Mouse (Mus musculus): ENCODE measurements around the gene Prkab1. TPM values are rescaled to one million over a fixed set of nuclear protein-coding genes. Genes with fewer than 3 reads are reported as not detected.
A peak's percentile ranks its signal among the peaks of the same experiment; 100 is the strongest.

Prkab1 gene
- polyA plus RNA-seq, 1 experiment from 2014 or later = 62.5 TPM

DNA sequence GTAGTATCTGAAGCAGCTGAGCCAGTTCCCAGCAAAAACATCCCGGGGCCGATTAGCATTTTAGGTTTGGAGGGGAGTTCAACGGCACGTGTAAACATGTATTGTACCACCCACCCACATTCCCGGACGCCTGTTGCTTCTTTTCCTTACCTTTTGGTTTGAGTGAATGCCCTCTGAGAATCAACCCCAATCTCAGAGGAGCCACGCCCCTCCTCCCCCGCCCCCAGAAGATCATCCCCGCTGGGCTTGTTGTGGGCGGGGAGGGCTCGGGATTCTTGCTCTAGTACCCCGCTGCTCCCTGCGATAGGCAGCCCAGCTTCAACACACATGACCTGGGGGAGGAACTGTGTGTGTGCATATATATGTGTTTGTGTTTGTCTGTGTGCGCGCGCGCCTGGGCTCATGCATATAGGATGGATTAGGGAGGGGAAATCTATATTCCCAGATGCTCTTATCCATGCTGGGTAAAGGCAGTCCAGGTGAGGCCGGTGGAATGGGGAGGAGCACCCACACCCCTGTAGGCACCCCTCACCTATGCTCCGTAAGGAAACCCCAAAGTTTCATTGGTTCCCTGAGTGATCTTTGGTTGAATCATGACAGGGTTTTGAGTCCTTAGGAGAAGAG is 6.4 kb upstream of the Prkab1 start:
- Histone ChIP-seq H3K27ac (no peak overlapping the region), H3K27me3 (peaks cover 22% of the 10 kb centered on the region), H3K9me3 (no peaks in the 10 kb centered on the region), H3K4me3 (replicated peaks) (peak overlapping the region; percentile 13; the same call in 1 of the 2 replicates), H3K4me1 (peaks cover 4% of the 10 kb centered on the region), H3K9ac (no peak overlapping the region), H3K4me2 (peak overlapping the region; percentile 40), H3K36me3 (replicated peaks) (no peaks in the 10 kb centered on the region)
- peak; percentile 30; the same call in 1 of the 2 replicates for ATAC-seq (ENCODE audit: low FRiP score)
- WGBS = 3% methylated on average over 19 of the region's 19 CpGs

DNA sequence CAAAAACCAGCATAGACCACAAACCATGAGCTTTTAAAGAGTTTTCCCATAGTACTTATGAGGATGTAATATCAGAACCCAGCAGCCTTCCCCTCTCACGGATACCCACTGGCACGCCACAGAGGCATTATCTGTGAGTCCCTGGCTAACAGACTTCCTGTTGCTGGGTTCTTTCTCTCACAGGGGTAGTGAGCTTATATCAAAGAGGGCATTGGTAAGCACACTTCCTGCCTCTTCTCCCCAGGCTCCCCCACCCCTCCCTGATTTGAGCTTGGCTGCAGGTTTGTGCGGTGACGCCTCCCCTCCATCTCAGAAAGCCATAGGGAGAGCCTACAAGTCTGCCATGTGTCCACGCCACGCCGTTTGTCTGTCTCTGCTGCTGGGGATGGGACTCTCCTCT is 4.8 kb upstream of the Prkab1 start:
- Histone ChIP-seq H3K27me3 (peaks cover 22% of the 10 kb centered on the region), H3K4me1 (peaks cover 4% of the 10 kb centered on the region), H3K4me2 (no peak overlapping the region), H3K36me3 (replicated peaks) (no peaks in the 10 kb centered on the region), H3K4me3 (replicated peaks) (no peak overlapping the region), H3K27ac (no peak overlapping the region), H3K9me3 (no peaks in the 10 kb centered on the region), H3K9ac (no peak overlapping the region)
- WGBS = 77% methylated on average over 7 of the region's 7 CpGs
- ATAC-seq (ENCODE audit: low FRiP score) = no peak

DNA sequence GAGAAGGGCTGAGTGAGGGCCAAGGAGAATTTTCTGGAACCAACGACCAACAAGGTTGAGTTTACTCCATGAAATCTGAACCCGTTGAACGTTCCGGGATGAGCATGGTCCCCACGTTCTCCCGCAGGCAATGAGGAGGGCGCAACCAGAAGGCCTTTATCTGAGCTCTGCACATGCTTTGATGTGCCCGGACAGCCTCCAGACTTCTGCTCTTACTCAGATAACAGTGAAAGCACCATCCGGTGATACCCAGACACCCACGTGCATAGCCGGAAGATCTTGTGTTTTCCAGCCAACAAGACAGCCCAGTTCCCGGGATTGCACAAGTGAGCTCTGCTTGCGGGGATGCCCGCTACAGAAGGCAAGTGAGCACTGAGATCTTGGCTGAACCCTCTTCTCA is 2.3 kb upstream of the Prkab1 start:
- H3K4me2 ChIP-seq = no peak overlapping the region
- H3K36me3 ChIP-seq (replicated peaks) = peaks cover 7% of the 10 kb centered on the region
- no peak overlapping the region for H3K27ac ChIP-seq
- no peak overlapping the region for H3K4me3 ChIP-seq (replicated peaks)
- peaks cover 12% of the 10 kb centered on the region for H3K27me3 ChIP-seq
- H3K9me3 ChIP-seq = no peaks in the 10 kb centered on the region
- H3K9ac ChIP-seq = no peak overlapping the region
- H3K4me1 ChIP-seq = peaks cover 20% of the 10 kb centered on the region
- ATAC-seq (ENCODE audit: low FRiP score) = no peak
- WGBS = 93% methylated on average over 14 of the region's 14 CpGs

DNA sequence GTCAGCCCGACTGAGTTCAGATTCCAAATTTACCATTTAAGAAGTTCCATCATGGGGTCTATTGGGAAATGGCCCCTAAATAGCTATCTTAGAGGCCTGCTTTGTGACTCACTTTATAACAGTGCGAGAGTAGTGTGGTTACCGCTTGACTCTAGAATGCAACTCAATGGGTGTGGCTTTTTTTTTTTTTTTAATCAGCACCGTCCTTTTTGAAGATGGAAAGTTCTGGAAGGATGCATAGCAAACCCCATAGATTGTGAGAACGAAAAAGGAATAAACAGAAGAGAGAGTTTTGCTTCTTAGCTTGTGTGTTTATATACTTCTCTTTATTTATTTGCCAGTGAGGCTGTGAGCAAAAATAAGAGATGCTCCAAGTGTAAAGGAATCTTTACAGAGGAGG is 1.8 kb upstream of the Prkab1 start:
- Histone ChIP-seq H3K27me3 (peaks cover 11% of the 10 kb centered on the region), H3K4me1 (peaks cover 20% of the 10 kb centered on the region), H3K36me3 (replicated peaks) (peaks cover 12% of the 10 kb centered on the region), H3K27ac (no peak overlapping the region), H3K9ac (no peak overlapping the region), H3K9me3 (no peaks in the 10 kb centered on the region), H3K4me3 (replicated peaks) (no peak overlapping the region), H3K4me2 (no peak overlapping the region)
- 94% methylated on average over 5 of the region's 5 CpGs for WGBS
- no peak for ATAC-seq (ENCODE audit: low FRiP score)

DNA sequence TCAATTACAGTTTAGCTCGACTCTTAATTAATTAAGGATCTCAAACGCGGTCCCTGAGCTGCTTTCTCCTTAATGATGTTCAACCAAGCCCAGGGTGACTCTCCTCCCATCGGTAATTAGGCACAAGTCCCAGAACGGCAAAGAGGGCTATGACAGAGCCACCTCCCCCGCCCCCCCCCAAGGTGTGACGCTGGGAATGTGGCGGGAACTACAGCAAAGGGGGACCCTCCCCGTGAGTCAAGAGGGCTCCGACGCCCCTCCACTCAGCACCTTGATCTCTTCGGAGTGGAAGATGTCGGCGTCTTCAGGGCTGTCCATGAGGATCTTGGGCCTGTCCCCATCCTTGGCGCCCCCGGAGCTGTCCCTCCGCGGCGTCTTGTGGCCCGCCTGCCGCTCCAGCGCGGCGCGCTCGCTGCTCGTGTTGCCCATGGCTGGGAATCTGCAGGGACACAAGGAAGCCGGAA is 455 bp downstream of the Prkab1 start:
- Histone ChIP-seq H3K4me2 (peak overlapping the region; percentile 90), H3K27me3 (no peaks in the 10 kb centered on the region), H3K9me3 (no peaks in the 10 kb centered on the region), H3K27ac (peak overlapping the region; percentile 84), H3K4me3 (replicated peaks) (peak overlapping the region; percentile 80), H3K9ac (peak overlapping the region; percentile 82), H3K36me3 (replicated peaks) (peaks cover 34% of the 10 kb centered on the region), H3K4me1 (peaks cover 16% of the 10 kb centered on the region)
- peak; percentile 75 for ATAC-seq (ENCODE audit: low FRiP score)
- WGBS = 2% methylated on average over 28 of the region's 28 CpGs

DNA sequence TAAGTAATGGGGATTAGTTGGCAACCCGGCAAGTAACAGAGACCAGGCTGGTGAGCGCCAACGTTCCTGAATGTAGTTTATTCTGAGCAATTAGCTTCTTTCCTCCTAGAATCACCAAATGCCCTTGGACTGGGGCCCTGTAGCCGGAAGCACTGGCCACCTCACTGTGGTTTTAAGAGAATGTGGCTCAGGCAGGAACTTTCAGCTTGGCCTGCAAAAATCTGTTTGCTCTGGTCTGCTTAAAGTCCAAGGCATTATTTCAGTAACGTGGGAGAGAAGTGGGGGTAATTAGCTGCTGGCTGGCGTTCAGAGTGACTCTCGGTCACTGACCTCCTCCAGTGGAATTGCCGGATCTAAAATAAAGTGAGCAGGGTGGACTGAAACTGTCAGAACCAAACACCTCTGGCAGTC is 1.1 kb downstream of the Prkab1 start:
- peak overlapping the region; percentile 80 for H3K4me3 ChIP-seq (replicated peaks)
- no peaks in the 10 kb centered on the region for H3K9me3 ChIP-seq
- peak overlapping the region; percentile 82 for H3K9ac ChIP-seq
- peak overlapping the region; percentile 53 for H3K27ac ChIP-seq
- peak overlapping the region; percentile 90 for H3K4me2 ChIP-seq
- no peaks in the 10 kb centered on the region for H3K27me3 ChIP-seq
- peaks cover 16% of the 10 kb centered on the region for H3K4me1 ChIP-seq
- H3K36me3 ChIP-seq (replicated peaks) = peaks cover 40% of the 10 kb centered on the region
- no peak for ATAC-seq (ENCODE audit: low FRiP score)
- WGBS = 16% methylated on average over 8 of the region's 8 CpGs

DNA sequence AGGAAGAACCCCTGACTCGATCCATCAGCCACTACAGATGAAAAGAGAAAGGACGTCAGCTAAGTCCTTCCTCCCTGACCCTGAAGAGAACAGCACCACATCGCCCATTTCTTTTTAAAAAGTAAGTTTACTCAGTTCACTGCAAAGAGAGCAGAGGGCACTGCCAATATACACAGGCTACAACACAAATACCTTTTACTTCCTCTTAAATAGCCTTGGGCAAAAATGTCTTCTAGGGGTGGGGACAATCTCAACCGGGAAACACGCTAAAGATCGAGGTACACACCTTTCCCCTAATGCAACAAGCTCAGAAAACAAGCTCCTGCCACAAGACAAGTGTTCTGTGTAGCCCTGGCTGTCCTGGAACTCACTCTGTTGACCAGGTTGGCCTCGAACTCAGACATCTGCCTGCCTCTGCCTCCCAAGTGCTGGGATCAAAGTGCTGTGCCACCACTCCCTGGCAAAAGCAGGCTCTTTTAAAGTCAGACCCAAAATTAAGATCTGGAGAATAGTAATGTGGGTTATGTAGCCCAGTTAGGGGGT is 1.6 kb downstream of the Prkab1 start:
- WGBS = 85% methylated on average over 7 of the region's 7 CpGs
- H3K36me3 ChIP-seq (replicated peaks) = peaks cover 45% of the 10 kb centered on the region
- 0 out of 2 replicates have a peak overlapping the region, but pooled peaks have one; percentile 53 for H3K27ac ChIP-seq
- H3K9ac ChIP-seq = peak overlapping the region; percentile 82; the same call in 1 of the 2 replicates
- no peaks in the 10 kb centered on the region for H3K27me3 ChIP-seq
- H3K4me1 ChIP-seq = peaks cover 16% of the 10 kb centered on the region
- H3K4me3 ChIP-seq (replicated peaks) = peak overlapping the region; percentile 80
- peak overlapping the region; percentile 90 for H3K4me2 ChIP-seq
- ATAC-seq (ENCODE audit: low FRiP score) = no peak
- no peaks in the 10 kb centered on the region for H3K9me3 ChIP-seq

DNA sequence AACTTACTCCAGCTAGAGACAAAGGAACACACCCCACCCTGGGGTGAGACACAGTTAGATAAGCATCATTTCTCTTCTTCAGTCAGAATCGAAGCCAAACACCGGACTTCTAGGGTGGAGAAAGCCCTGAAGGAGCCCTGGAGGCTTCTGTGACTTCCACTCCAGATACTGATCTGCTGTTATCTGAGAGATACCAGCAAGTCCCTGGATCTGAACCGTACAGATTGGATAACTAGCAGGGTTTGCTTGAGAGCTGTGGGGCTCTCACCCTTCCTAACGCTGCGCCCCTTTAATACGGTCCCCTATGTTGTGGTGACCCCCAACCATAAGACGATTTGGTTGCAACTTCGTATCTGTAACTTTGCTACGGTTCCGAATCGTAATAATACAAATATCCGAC is 2.2 kb downstream of the Prkab1 start:
- Histone ChIP-seq H3K4me2 (peak overlapping the region; percentile 90; the same call in 1 of the 2 replicates), H3K27me3 (no peaks in the 10 kb centered on the region), H3K36me3 (replicated peaks) (peaks cover 51% of the 10 kb centered on the region), H3K9me3 (no peaks in the 10 kb centered on the region), H3K9ac (no peak overlapping the region), H3K27ac (no peak overlapping the region), H3K4me3 (replicated peaks) (no peak overlapping the region), H3K4me1 (peaks cover 16% of the 10 kb centered on the region)
- 95% methylated on average over 12 of the region's 12 CpGs for WGBS
- no peak for ATAC-seq (ENCODE audit: low FRiP score)

- no peaks in the 10 kb centered on the region for H3K27me3 ChIP-seq
- H3K36me3 ChIP-seq (replicated peaks) = peaks cover 57% of the 10 kb centered on the region
- 93% methylated on average over 14 of the region's 14 CpGs for WGBS
- H3K4me1 ChIP-seq = peaks cover 16% of the 10 kb centered on the region
- H3K4me2 ChIP-seq = no peak overlapping the region
- H3K27ac ChIP-seq = no peak overlapping the region
- H3K9ac ChIP-seq = no peak overlapping the region
- H3K9me3 ChIP-seq = no peaks in the 10 kb centered on the region
- H3K4me3 ChIP-seq (replicated peaks) = no peak overlapping the region
- no peak for ATAC-seq (ENCODE audit: low FRiP score)
These were observed 2.8 kb downstream of the Prkab1 start for GRCm38 (mm10) chr5:116021552-116021951.

DNA sequence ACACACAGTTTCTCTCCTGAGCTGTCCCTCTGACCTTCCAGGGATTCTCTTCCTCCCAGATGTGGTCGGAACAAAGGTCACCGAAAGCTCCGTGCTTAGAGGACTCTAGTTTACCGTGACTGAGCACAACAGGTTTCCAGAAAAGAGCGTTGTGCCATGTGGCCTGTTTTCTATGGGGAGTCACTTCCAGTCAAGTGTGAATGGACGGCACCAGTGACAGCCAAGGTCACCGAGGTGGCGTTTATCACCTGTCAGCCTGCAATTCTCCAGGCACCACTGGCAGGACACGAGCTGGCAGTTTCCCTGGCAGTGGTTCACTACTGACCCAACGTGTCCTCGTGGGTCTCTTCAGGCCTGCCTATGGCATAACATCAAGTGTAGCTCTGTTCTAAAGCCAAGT is 4.9 kb downstream of the Prkab1 start:
- Histone ChIP-seq H3K4me2 (no peak overlapping the region), H3K9me3 (no peaks in the 10 kb centered on the region), H3K4me1 (peaks cover 16% of the 10 kb centered on the region), H3K36me3 (replicated peaks) (peaks cover 79% of the 10 kb centered on the region), H3K27me3 (no peaks in the 10 kb centered on the region), H3K27ac (no peak overlapping the region), H3K9ac (no peak overlapping the region), H3K4me3 (replicated peaks) (no peak overlapping the region)
- 88% methylated on average over 11 of the region's 11 CpGs for WGBS
- ATAC-seq (ENCODE audit: low FRiP score) = no peak

- Histone ChIP-seq H3K4me2 (no peak overlapping the region), H3K27ac (no peak overlapping the region), H3K4me1 (peaks cover 15% of the 10 kb centered on the region), H3K27me3 (no peaks in the 10 kb centered on the region), H3K9ac (no peak overlapping the region), H3K36me3 (replicated peaks) (peaks cover 85% of the 10 kb centered on the region), H3K9me3 (no peaks in the 10 kb centered on the region), H3K4me3 (replicated peaks) (no peak overlapping the region)
- no peak for ATAC-seq (ENCODE audit: low FRiP score)
- 86% methylated on average over 6 of the region's 6 CpGs for whole genome bisulfite sequencing
These were observed 5.5 kb downstream of the Prkab1 start for GRCm38 (mm10) chr5:116018784-116019183.

DNA sequence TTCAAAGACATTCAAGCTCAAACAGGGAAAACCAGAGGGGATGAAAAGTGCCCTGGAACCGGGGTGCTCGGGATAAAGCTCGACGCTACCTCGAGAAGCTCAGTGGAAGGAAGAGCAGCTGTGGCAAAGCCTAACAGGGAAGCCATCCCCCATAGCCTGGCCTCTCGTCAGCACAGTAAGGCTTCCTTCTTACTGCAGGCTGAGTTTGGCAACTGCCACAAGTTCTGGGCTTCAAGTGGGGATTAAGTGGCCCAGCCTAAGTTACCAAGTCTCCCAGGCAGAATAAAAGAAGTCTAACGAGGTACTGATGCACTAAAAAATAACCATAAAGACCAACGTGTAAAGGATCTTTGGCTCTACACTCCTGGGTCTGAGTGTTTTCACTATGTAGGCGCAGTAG is 6.1 kb downstream of the Prkab1 start:
- Histone ChIP-seq H3K27me3 (no peaks in the 10 kb centered on the region), H3K4me2 (no peak overlapping the region), H3K9me3 (no peaks in the 10 kb centered on the region), H3K36me3 (replicated peaks) (peaks cover 91% of the 10 kb centered on the region), H3K27ac (no peak overlapping the region), H3K4me3 (replicated peaks) (no peak overlapping the region), H3K9ac (no peak overlapping the region), H3K4me1 (peaks cover 9% of the 10 kb centered on the region)
- 85% methylated on average over 9 of the region's 9 CpGs for WGBS
- ATAC-seq (ENCODE audit: low FRiP score) = no peak

GRCm38 (mm10) chr5:116017391-116017790 is 6.9 kb downstream of the Prkab1 start:
- Histone ChIP-seq H3K4me3 (replicated peaks) (no peak overlapping the region), H3K36me3 (replicated peaks) (peaks cover 97% of the 10 kb centered on the region), H3K9ac (no peak overlapping the region), H3K27me3 (no peaks in the 10 kb centered on the region), H3K4me2 (no peak overlapping the region), H3K27ac (no peak overlapping the region), H3K4me1 (peaks cover 1% of the 10 kb centered on the region; the same call in 1 of the 2 replicates), H3K9me3 (no peaks in the 10 kb centered on the region)
- ATAC-seq (ENCODE audit: low FRiP score) = no peak
- WGBS = 89% methylated on average over 8 of the region's 8 CpGs
